Mouse (Mus musculus) MEL (cell line): ENCODE measurements around the gene Arfgap2. TPM values are rescaled to one million over a fixed set of nuclear protein-coding genes. Genes with fewer than 3 reads are reported as not detected.

Experiments
- DNase-seq: peaks from one replicate; pipeline ENCODE4 v3.0.0; 2011; ENCODE audit warnings: low read depth, low spot score
- H3K27ac ChIP-seq: 2 replicates; pipeline ENCODE4 v1.5.1; 2012; ENCODE audit warnings: low read depth, mild to moderate bottlenecking, control low read depth, low read length, moderate library complexity; ENCODE audit not compliant: control insufficient read depth
- H3K27me3 ChIP-seq, 2 experiments: fragments of 150-350 bp in 1 of 2; sonication (generic) in 1 of 2; 2 replicates each; pipeline ENCODE4 v1.6.1; 2012; ENCODE audit warnings: low read length in 2 of 2, mild to moderate bottlenecking in 2 of 2, improper control_type of control experiment in 1 of 2, moderate library complexity in 1 of 2; ENCODE audit not compliant: insufficient read depth in 2 of 2, control insufficient read depth in 1 of 2
- H3K36me3 ChIP-seq, 2 experiments: 2 replicates each; pipeline ENCODE4 v1.6.1; 2012 to 2014; ENCODE audit warnings: low read length in 2 of 2, improper control_type of control experiment in 1 of 2, inconsistent platforms in 1 of 2, mild to moderate bottlenecking in 1 of 2; ENCODE audit not compliant: insufficient read depth in 2 of 2, control insufficient read depth in 1 of 2
- H3K4me1 ChIP-seq, 2 experiments: fragments of 150-350 bp in 1 of 2; sonication (generic) in 1 of 2; 2 replicates each; pipeline ENCODE4 v1.6.1; 2012; ENCODE audit warnings: low read length in 2 of 2, improper control_type of control experiment in 1 of 2, mild to moderate bottlenecking in 1 of 2; ENCODE audit not compliant: insufficient read depth in 2 of 2, control insufficient read depth in 1 of 2
- H3K4me3 ChIP-seq, 2 experiments: fragments of 150-350 bp in 1 of 2; sonication (generic) in 1 of 2; 2 replicates each; pipeline ENCODE4 v1.5.1; 2012; ENCODE audit warnings: low read depth in 2 of 2, low read length in 2 of 2, mild to moderate bottlenecking in 2 of 2, moderate library complexity in 2 of 2, control low read depth in 1 of 2, improper control_type of control experiment in 1 of 2; ENCODE audit not compliant: control insufficient read depth in 1 of 2, insufficient read depth in 1 of 2
- H3K79me2 ChIP-seq: 2 replicates; pipeline ENCODE4 v1.6.1; 2012; ENCODE audit warnings: mild to moderate bottlenecking, low read length, moderate library complexity; ENCODE audit not compliant: control insufficient read depth, poor library complexity, insufficient read depth
- H3K9ac ChIP-seq: 2 replicates; pipeline ENCODE4 v1.6.1; 2012; ENCODE audit warnings: low read depth, mild to moderate bottlenecking, control low read depth, low read length, moderate library complexity; ENCODE audit not compliant: control insufficient read depth, poor library complexity, severe bottlenecking
- H3K9me3 ChIP-seq: fragments of 150-350 bp; sonication (generic); replicated peaks from 2 replicates; pipeline ENCODE4 v1.6.1; 2012; ENCODE audit warnings: mild to moderate bottlenecking, low read length, improper control_type of control experiment, moderate library complexity; ENCODE audit not compliant: insufficient read depth
- BHLHE40 ChIP-seq: IDR thresholded peaks from 2 replicates; pipeline ENCODE4 v1.6.1; 2012; ENCODE audit warnings: low read depth, mild to moderate bottlenecking, inconsistent platforms, low read length, improper control_type of control experiment, borderline replicate concordance
- CHD1 ChIP-seq: IDR thresholded peaks from 2 replicates; pipeline ENCODE4 v1.6.1; 2012; ENCODE audit warnings: low read depth, mild to moderate bottlenecking, inconsistent platforms, low read length, improper control_type of control experiment
- CHD2 ChIP-seq: IDR thresholded peaks from 2 replicates; pipeline ENCODE4 v1.6.1; 2011; ENCODE audit warnings: low read length, improper control_type of control experiment
- CTCF ChIP-seq, 3 experiments: IDR thresholded peaks in 2 of 3; conservative IDR thresholded peaks in 1 of 3; 2 replicates each; pipeline ENCODE4 v1.5.1; 2011 to 2012; ENCODE audit warnings: low read length in 3 of 3, low read depth in 2 of 3, mild to moderate bottlenecking in 2 of 3, improper control_type of control experiment in 1 of 3, inconsistent platforms in 1 of 3, mixed read lengths in 1 of 3, moderate library complexity in 1 of 3; ENCODE audit not compliant: control insufficient read depth in 1 of 3, insufficient read depth in 1 of 3, poor library complexity in 1 of 3, severe bottlenecking in 1 of 3
- E2F4 ChIP-seq: IDR thresholded peaks from 2 replicates; pipeline ENCODE4 v1.6.1; 2011; ENCODE audit warnings: low read depth, low read length, improper control_type of control experiment, borderline replicate concordance
- ELF1 ChIP-seq: IDR thresholded peaks from 2 replicates; pipeline ENCODE4 v1.6.1; 2014; ENCODE audit warnings: low read depth, mild to moderate bottlenecking, inconsistent platforms, low read length, improper control_type of control experiment, moderate library complexity
- EP300 ChIP-seq, 2 experiments: IDR thresholded peaks; 2 replicates each; pipeline ENCODE4 v1.6.1; 2011; ENCODE audit warnings: improper control_type of control experiment in 2 of 2, low read length in 2 of 2, low read depth in 1 of 2, mild to moderate bottlenecking in 1 of 2
- ETS1 ChIP-seq: IDR thresholded peaks from 2 replicates; pipeline ENCODE4 v1.6.1; 2012; ENCODE audit warnings: low read depth, mild to moderate bottlenecking, inconsistent platforms, low read length, improper control_type of control experiment, moderate library complexity
- GATA1 ChIP-seq: IDR thresholded peaks from 2 replicates; pipeline ENCODE4 v1.6.1; 2011; ENCODE audit warnings: low read depth, low read length, improper control_type of control experiment
- HCFC1 ChIP-seq: IDR thresholded peaks from 2 replicates; pipeline ENCODE4 v1.6.1; 2012; ENCODE audit warnings: low read depth, mild to moderate bottlenecking, inconsistent platforms, low read length, improper control_type of control experiment, moderate library complexity
- JUND ChIP-seq: IDR thresholded peaks from 2 replicates; pipeline ENCODE4 v1.6.1; 2011; ENCODE audit warnings: low read depth, mild to moderate bottlenecking, improper control_type of control experiment, low read length
- KAT2A ChIP-seq: conservative IDR thresholded peaks from 2 replicates; pipeline ENCODE4 v1.6.1; 2012; ENCODE audit warnings: low read depth, low read length, improper control_type of control experiment, inconsistent platforms
- MAFK ChIP-seq: IDR thresholded peaks from 2 replicates; pipeline ENCODE4 v1.6.1; 2011; ENCODE audit warnings: low read depth, mild to moderate bottlenecking, low read length, improper control_type of control experiment, borderline replicate concordance
- MAX ChIP-seq: IDR thresholded peaks from 2 replicates; pipeline ENCODE4 v1.6.1; 2011; ENCODE audit warnings: low read length, improper control_type of control experiment
- MAZ ChIP-seq: IDR thresholded peaks from 2 replicates; pipeline ENCODE4 v1.6.1; 2012; ENCODE audit warnings: low read depth, mild to moderate bottlenecking, inconsistent platforms, low read length, improper control_type of control experiment
- MEF2A ChIP-seq: IDR thresholded peaks from 2 replicates; pipeline ENCODE4 v1.6.1; 2014; ENCODE audit warnings: low read depth, mild to moderate bottlenecking, inconsistent platforms, low read length, improper control_type of control experiment; ENCODE audit not compliant: poor library complexity, insufficient replicate concordance, severe bottlenecking; ENCODE audit errors: extremely low read depth
- MXI1 ChIP-seq: IDR thresholded peaks from 2 replicates; pipeline ENCODE4 v1.6.1; 2011; ENCODE audit warnings: mild to moderate bottlenecking, low read depth, low read length, improper control_type of control experiment
- MYC ChIP-seq: IDR thresholded peaks from 2 replicates; pipeline ENCODE4 v1.6.1; 2011; ENCODE audit warnings: low read depth, mild to moderate bottlenecking, low read length, improper control_type of control experiment, moderate library complexity
- NELFE ChIP-seq: IDR thresholded peaks from 2 replicates; pipeline ENCODE4 v1.6.1; 2011; ENCODE audit warnings: low read depth, low read length, improper control_type of control experiment
- NRF1 ChIP-seq: IDR thresholded peaks from 2 replicates; pipeline ENCODE4 v1.6.1; 2014; ENCODE audit warnings: low read depth, mild to moderate bottlenecking, inconsistent platforms, low read length, improper control_type of control experiment, moderate library complexity; ENCODE audit not compliant: poor library complexity, insufficient read depth, severe bottlenecking
- POLR2A ChIP-seq, 2 experiments: IDR thresholded peaks; 2 replicates each; pipeline ENCODE4 v1.6.1; 2011 to 2012; ENCODE audit warnings: low read length in 2 of 2, mild to moderate bottlenecking in 2 of 2, control low read depth in 1 of 2, improper control_type of control experiment in 1 of 2, low read depth in 1 of 2, moderate library complexity in 1 of 2; ENCODE audit not compliant: control insufficient read depth in 1 of 2, insufficient read depth in 1 of 2, poor library complexity in 1 of 2
- RAD21 ChIP-seq: IDR thresholded peaks from 2 replicates; pipeline ENCODE4 v1.6.1; 2011; ENCODE audit warnings: mild to moderate bottlenecking, low read depth, low read length, improper control_type of control experiment
- RCOR1 ChIP-seq: IDR thresholded peaks from 2 replicates; pipeline ENCODE4 v1.6.1; 2012; ENCODE audit warnings: low read depth, mild to moderate bottlenecking, inconsistent platforms, low read length, improper control_type of control experiment
- SIN3A ChIP-seq: IDR thresholded peaks from 2 replicates; pipeline ENCODE4 v1.6.1; 2012; ENCODE audit warnings: low read length, improper control_type of control experiment, inconsistent platforms
- SMC3 ChIP-seq: IDR thresholded peaks from 2 replicates; pipeline ENCODE4 v1.6.1; 2011; ENCODE audit warnings: low read depth, low read length, improper control_type of control experiment
- TAL1 ChIP-seq: IDR thresholded peaks from 2 replicates; pipeline ENCODE4 v1.6.1; 2012; ENCODE audit warnings: mild to moderate bottlenecking, inconsistent platforms, low read length, moderate library complexity, mixed read lengths
- TCF12 ChIP-seq: IDR thresholded peaks from 2 replicates; pipeline ENCODE4 v1.6.1; 2014; ENCODE audit warnings: low read depth, mild to moderate bottlenecking, inconsistent platforms, low read length, improper control_type of control experiment, moderate library complexity
- USF1 ChIP-seq: IDR thresholded peaks from 2 replicates; pipeline ENCODE4 v1.6.1; 2014; ENCODE audit warnings: low read depth, mild to moderate bottlenecking, inconsistent platforms, low read length, improper control_type of control experiment, moderate library complexity
- USF2 ChIP-seq, 2 experiments: IDR thresholded peaks; 2 replicates each; pipeline ENCODE4 v1.6.1; 2011 to 2012; ENCODE audit warnings: improper control_type of control experiment in 2 of 2, low read length in 2 of 2, borderline replicate concordance in 1 of 2, inconsistent platforms in 1 of 2, low read depth in 1 of 2, mild to moderate bottlenecking in 1 of 2; ENCODE audit not compliant: insufficient read depth in 1 of 2
- ZKSCAN1 ChIP-seq: IDR thresholded peaks from 2 replicates; pipeline ENCODE4 v1.6.1; 2012; ENCODE audit warnings: low read depth, mild to moderate bottlenecking, inconsistent platforms, low read length, improper control_type of control experiment, moderate library complexity
- ZMIZ1 ChIP-seq: IDR thresholded peaks from 2 replicates; pipeline ENCODE4 v1.6.1; 2012; ENCODE audit warnings: low read depth, mild to moderate bottlenecking, inconsistent platforms, low read length, improper control_type of control experiment, moderate library complexity
- polyA plus RNA-seq, 2 experiments: library from polyadenylated mRNA; stranded (reverse) in 1 of 2; unstranded in 1 of 2; fragments of >175 nt in 1 of 2; fragments of >200 nt in 1 of 2; gene quantifications; 2 replicates each; pipeline versions ENCODE4 v1.2.1 to v1.2.4; 2012; ENCODE audit warnings: low replicate concordance in 2 of 2, low read depth in 1 of 2; ENCODE audit not compliant: insufficient read length in 2 of 2, insufficient read depth in 1 of 2, missing spikeins in 1 of 2
- total RNA-seq: library from RNA; depleted of rRNA; stranded (reverse); fragments of 300-350 nt; gene quantifications from 2 replicates; pipeline ENCODE4 v1.2.3, GENCODE M21; 2012

Arfgap2 gene
- total and polyA plus RNA-seq, 3 experiments: 73.1 to 80.2 TPM; not detected in 1

DNA sequence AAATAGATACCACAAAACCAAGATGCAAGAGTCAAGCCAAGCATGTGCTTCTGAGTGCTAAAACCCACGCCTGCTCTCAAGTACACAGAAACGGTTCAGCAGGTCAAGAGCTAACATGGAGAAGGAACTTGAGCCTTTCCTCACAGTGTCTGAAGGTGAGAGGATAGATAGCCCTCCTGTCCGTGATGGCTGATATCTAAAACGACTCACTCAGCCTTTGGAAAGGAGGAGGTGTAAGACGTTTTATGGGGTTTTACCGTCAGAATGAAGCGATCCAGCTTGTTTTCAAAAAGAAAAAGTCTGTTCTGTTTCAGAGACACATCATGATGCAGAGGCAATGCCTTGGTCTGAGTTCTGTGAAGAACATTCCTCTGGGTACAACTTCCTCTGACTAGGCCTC, 49.4 kb downstream of the Arfgap2 start:
- Histone ChIP-seq H3K4me1 (peaks cover 0 to 6% of the 10 kb centered on the region in 2 experiments; a peak in 1 of 4 replicates), H3K9ac (no peak overlapping the region)

DNA sequence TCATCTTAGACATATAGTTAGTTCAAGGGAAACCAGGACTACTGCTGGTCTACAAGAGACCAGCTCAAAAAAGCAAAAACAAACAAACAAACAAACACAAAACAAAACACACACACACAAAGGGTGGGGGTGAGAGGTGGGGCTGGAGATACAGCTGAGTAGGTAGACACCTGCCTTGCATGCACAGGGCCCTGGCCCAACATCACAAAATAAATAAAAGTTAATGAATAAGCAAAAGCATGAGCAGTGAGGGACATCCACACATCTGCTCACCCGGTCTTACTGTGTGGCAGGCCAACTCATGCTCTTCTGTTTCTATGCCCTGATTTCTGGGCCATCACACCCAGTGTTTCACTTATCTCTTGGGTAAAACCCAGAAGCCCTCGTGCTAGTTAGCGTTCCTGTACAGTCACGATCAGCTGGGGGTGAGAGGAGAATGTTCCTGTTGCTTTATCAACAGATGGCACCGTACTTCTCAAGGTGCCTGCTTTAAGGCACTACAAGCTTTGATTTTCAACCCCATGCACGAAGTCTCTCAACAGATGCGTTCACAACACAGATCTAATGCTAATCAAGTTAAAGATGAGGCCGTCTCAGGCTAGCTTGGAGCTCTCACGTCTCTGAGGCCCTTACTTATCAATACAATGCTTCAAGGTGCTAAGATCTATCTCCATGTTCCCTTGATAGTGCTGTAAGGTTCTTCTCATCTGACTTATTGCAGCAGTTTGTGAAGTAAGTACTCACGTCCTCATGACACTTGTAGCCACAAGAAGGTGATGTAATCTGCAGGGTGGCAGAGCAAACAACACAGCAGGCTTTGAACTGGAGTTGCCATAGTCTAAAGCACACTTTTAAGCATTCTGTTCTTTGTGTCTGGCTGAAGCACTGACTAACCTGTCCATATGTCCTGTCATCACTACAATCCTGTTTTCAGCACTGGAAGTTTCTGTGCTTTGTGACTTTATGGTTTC, 56.1 kb downstream of the Arfgap2 start:
- Histone ChIP-seq H3K36me3 (peaks cover 0 to 24% of the 10 kb centered on the region in 2 experiments; a peak in 2 of 4 replicates), H3K4me3 (no peak overlapping the region), H3K79me2 (no peaks in the 10 kb centered on the region), H3K27ac (no peak overlapping the region), H3K9me3 (no peaks in the 10 kb centered on the region), H3K27me3 (no peaks in the 10 kb centered on the region), H3K9ac (no peak overlapping the region), H3K4me1 (peaks cover 20 to 30% of the 10 kb centered on the region in 2 experiments)
- DNase-seq: peak; percentile 32
- TF ChIP-seq POLR2A (IDR thresholded peaks at IDR 0.05; ENCODE audit: control insufficient read depth in 1 of 2, insufficient read depth in 1 of 2, low read depth in 1 of 2, low read length in 2 of 2, poor library complexity in 1 of 2): no peak
- peak in 1 of 2 experiments; percentile 26; a peak in 1 of 4 replicates for TF ChIP-seq EP300 (IDR thresholded peaks at IDR 0.05; ENCODE audit: low read depth in 1 of 2, low read length in 2 of 2)
- TF ChIP-seq HCFC1: no peak
- no peak for TF ChIP-seq CTCF (IDR thresholded peaks at IDR 0.05 in 2 of 3, conservative IDR thresholded peaks at IDR 0.05 in 1 of 3; ENCODE audit: control insufficient read depth in 1 of 3, insufficient read depth in 1 of 3, low read depth in 2 of 3, low read length in 3 of 3, poor library complexity in 1 of 3, severe bottlenecking in 1 of 3)
- TF ChIP-seq TCF12: 0 out of 2 replicates have a peak, but pooled peaks have one; percentile 26
- TF ChIP-seq MAX: peak; percentile 39; the same call in 1 of the 2 replicates
- TF ChIP-seq USF2 (IDR thresholded peaks at IDR 0.05; ENCODE audit: borderline replicate concordance in 1 of 2, insufficient read depth in 1 of 2, low read depth in 1 of 2, low read length in 2 of 2): no peak
- peak; percentile 58 for TF ChIP-seq ETS1
- no peak for TF ChIP-seq MEF2A
- no peak for TF ChIP-seq CHD2
- no peak for TF ChIP-seq ZMIZ1
- TF ChIP-seq GATA1: no peak
- peak; percentile 82 for TF ChIP-seq BHLHE40
- peak; percentile 36; the same call in 1 of the 2 replicates for TF ChIP-seq SIN3A
- TF ChIP-seq MAZ: no peak
- no peak for TF ChIP-seq SMC3
- no peak for TF ChIP-seq MAFK
- TF ChIP-seq E2F4: no peak
- TF ChIP-seq NELFE: no peak
- TF ChIP-seq ZKSCAN1: no peak
- no peak for TF ChIP-seq KAT2A
- TF ChIP-seq CHD1: no peak
- TF ChIP-seq RAD21: no peak
- peak; percentile 59; the same call in 1 of the 2 replicates for TF ChIP-seq RCOR1
- TF ChIP-seq MXI1: no peak
- no peak for TF ChIP-seq NRF1

More for the DNA sequence above, 49.4 kb downstream of the Arfgap2 start:
- no peak for TF ChIP-seq ETS1
- TF ChIP-seq JUND: no peak
- no peak for TF ChIP-seq RAD21
- no peak for TF ChIP-seq TAL1
- TF ChIP-seq USF1: no peak
- TF ChIP-seq GATA1: no peak
- no peak for TF ChIP-seq ELF1
- no peak for TF ChIP-seq SIN3A
- TF ChIP-seq MYC: no peak
- H3K27ac ChIP-seq: no peak overlapping the region
- no peak overlapping the region for H3K4me3 ChIP-seq
- H3K79me2 ChIP-seq: no peaks in the 10 kb centered on the region
- no peaks in the 10 kb centered on the region for H3K27me3 ChIP-seq
- no peaks in the 10 kb centered on the region for H3K9me3 ChIP-seq
- no peaks in the 10 kb centered on the region for H3K36me3 ChIP-seq
- no peak for DNase-seq
